Mouse (Mus musculus) ES-Bruce4 (cell line): ENCODE data around the gene Dcaf12.

Source experiments
- CTCF ChIP-seq: IDR thresholded peaks from one replicate; pipeline ENCODE4 v1.8.1; 2011; ENCODE audit warnings: low read depth, low read length
- POLR2A ChIP-seq: IDR thresholded peaks from one replicate; pipeline ENCODE4 v1.8.1; 2011; ENCODE audit warnings: low read length; ENCODE audit not compliant: insufficient read depth

DNA sequence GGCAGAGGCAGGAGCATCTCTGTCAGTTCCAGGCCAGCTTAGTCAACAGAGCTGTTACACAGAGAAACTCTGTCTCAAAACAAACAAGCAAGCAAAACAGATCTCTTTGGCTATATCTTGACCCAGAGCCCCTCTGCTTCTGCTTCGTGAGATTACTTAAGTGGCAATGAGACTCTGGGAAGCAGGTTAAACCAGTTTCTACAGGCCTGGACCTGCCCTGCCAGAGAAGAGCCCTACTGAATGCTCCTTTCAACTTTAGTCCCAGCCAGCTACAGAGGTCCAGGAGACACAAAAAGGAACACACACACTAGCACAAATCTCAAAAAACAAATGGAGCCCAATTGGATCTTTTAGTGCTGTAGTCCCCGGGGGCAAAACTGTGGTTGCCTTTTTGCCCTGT lies 30.6 kb downstream of the Dcaf12 start:
- no peak for TF ChIP-seq CTCF
- no peak for TF ChIP-seq POLR2A
